Mouse (Mus musculus): ENCODE results near the gene Usp16.

DNA sequence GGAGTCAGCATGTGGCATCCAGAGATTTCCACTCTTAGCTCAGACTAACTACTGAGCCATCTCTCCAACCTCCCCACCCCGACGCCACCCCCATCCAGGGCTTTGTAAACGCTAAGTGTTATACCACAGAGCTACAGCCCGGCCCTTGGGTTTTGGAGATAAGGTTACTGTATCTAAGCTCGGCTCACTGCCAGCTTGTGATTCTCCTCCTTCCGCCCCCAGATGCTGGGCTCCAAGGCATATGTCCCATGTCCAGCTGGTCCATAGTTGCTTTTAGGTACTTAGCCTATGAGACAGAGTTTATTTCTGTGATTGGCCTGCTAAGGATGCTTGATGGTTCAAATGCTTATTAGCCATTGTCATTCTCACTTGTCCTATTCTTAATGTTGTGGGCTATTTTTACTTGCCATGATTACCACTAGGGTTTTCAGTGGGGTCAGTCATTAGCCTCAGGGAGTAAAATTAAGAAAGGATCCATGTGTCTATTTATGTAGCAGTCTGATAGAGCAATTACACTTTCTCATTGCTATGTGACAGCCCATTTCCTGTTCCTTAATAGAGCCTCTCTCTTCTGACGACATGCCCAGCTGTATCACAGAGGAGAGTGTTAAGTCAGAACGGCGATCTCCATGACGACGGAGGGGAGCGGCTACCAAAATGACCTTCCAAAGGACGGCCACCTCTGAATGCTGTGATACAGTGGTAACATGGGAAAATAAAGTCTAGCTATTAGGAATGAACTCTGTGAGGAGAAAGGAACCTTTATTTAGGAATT lies 47.0 kb downstream of the Usp16 start:
- TF ChIP-seq GATA1 (IDR thresholded peaks at IDR 0.05; ENCODE audit: borderline replicate concordance, low read length) (no peak), FLI1 (IDR thresholded peaks at IDR 0.05; ENCODE audit: low read length) (no peak)

All from megakaryocyte, embryonic 14.5 days (primary cell).